Mouse (Mus musculus) testis, adult 2 months (tissue): ENCODE measurements at regions not wholly inside any gene's neighbourhood (a gene's known extent, or its start where the extent isn't known, plus 50 kb on each side); places are given as distances from the start of the nearest gene placed in this dataset.

Experiments
- CTCF ChIP-seq: fragments of 200-500 bp; IDR thresholded peaks from 2 replicates; pipeline ENCODE4 v1.5.1; 2012; ENCODE audit warnings: low read depth, mild to moderate bottlenecking, inconsistent platforms, low read length, moderate library complexity; ENCODE audit not compliant: control insufficient read depth, insufficient read depth, insufficient replicate concordance
- POLR2A ChIP-seq: fragments of 200-500 bp; IDR thresholded peaks from 2 replicates; pipeline ENCODE4 v1.6.1; 2012; ENCODE audit warnings: low read depth, mild to moderate bottlenecking, inconsistent platforms, low read length, moderate library complexity; ENCODE audit not compliant: control insufficient read depth

DNA sequence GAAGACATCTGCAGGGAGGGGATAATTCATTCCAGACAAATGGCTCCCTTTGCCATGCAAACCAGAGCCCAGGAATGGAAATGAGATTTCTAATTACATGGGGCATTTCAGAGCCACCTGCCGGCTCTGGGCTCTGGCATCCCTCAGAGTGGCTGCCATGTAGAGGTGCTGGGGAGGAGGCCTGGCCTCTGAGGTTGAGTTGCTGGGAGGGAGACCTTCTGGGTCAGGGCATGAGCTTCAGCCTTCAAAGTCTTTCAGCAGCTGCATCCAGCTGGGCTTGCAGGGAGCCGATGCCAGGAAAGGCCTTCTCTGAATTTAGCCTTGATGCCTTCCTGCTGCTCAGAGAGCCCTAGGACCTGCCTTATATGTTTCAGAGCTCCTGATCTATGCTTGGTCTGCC lies 302.1 kb downstream of the Dhx35 start:
- TF ChIP-seq CTCF (no peak), POLR2A (no peak)
